Mouse (Mus musculus) megakaryocyte progenitor cell, adult 5-6 weeks (primary cell): ENCODE results near the gene Ksr2. TPM values are rescaled to one million over a fixed set of nuclear protein-coding genes. Genes with fewer than 3 reads are reported as not detected.

ENCODE experiments used
- ATAC-seq: replicated peaks from 2 replicates; pipeline ENCODE4 v1.8.0; 2016; ENCODE audit warnings: mild to moderate bottlenecking, moderate TSS enrichment, inconsistent platforms; ENCODE audit not compliant: poor library complexity
- total RNA-seq, 2 experiments: library from RNA; stranded (forward) in 1 of 2; stranded (reverse) in 1 of 2; fragments of 157-497, 149-512 nt in 1 of 2; fragments of 200-1000 nt in 1 of 2; gene quantifications; 2 replicates each; pipeline versions ENCODE4 v1.2.3 to v1.2.4; 2015 to 2017

The Ksr2 gene
- total RNA-seq, 2 experiments from 2014 or later: 0.17 to 0.25 TPM

- no peak for ATAC-seq
Observed at GRCm38 (mm10) chr5:117678371-117678770, 264.6 kb downstream of the Ksr2 start.

GRCm38 (mm10) chr5:117682226-117682625 lies 268.4 kb downstream of the Ksr2 start:
- no peak for ATAC-seq

- no peak for ATAC-seq
Observed at GRCm38 (mm10) chr5:117684491-117684890, 270.7 kb downstream of the Ksr2 start.

DNA sequence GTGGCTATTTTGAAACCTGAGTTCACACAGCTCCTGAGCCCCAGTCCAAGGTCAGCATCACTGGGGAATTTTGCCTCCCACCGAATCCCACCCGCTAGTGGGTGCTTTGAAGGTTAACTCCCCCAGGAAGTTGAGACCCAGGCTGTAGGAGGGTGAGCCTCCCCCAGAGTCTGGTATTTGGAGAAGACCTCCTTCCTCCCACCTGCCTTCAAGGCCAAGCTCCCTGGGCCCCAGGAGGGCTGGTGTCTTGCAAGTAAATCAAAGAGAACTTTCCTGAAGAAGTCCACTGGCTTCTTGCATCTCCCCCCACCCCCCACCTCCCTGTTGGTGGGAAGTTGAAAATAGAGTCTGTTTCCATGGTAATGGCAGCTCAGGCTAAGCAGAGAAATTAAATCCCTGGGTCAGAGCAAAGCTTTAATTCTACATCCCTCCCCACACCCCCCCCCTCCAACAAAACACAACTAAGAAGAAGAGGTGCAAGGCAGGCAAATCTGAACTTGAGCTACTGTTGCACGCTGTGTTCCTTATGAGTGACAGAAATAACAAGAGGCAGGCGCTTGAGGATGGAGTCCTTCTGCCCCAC lies 274.1 kb downstream of the Ksr2 start:
- no peak for ATAC-seq

DNA sequence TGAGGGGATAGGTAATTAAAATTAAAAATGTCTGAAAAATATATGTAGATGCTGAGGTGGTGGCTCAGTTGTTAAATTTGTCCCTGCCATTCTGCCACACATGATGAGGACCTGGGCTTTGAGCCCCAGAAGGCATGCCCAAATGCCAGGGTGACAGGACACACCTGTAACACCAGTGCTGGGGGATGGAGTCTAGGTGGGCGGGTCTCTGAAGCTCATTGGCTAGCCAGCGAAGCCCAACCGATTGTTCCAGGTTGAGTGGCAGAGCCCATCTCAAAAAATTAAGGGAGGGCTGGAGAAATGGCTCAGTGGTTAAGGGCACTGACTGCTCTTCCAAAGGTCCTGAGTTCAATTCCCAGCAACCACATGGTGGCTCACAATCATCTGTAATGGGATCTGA lies 274.9 kb downstream of the Ksr2 start:
- ATAC-seq: no peak

DNA sequence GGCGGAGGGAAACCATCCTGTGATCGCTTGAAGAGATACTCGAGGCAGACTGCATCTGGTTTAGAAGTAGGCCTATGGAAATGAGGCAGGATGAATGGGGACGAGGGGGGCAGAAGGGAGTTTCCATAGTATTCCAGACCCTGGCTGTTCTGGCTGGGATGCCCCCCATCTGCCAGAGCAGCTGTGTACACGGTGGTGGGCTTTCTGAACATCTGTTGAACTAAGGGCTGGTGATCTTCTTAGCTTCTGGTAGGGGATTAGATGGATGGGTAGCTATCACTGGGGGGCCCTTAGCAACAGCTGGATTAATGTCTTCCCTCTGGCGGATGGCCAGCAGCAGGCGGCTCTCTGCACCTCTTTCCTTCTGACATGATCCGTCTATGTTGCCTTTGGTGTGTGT lies 276.0 kb downstream of the Ksr2 start:
- ATAC-seq: no peak

GRCm38 (mm10) chr5:117691271-117691670 lies 277.5 kb downstream of the Ksr2 start:
- no peak for ATAC-seq

GRCm38 (mm10) chr5:117693557-117693956 lies 279.8 kb downstream of the Ksr2 start:
- ATAC-seq: no peak

DNA sequence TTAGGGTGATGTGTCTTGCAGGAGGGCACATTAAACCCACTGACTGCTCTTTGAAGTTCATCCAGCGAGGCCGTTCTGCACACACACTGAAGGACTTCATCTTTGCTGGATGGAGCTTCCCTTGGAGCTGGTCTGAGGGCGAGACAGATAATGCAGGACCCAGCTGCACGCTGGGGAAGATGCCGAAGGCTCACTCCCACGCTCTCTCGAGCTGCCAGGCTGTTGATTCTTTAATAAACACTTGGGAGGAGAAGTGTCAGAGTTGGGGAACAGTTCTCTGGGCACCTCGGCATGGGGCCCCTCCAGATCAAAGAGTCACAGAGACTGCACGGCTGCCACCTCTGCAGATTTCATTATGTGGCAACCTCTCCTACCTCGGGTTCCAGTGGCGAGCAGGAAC lies 280.8 kb downstream of the Ksr2 start:
- no peak for ATAC-seq

DNA sequence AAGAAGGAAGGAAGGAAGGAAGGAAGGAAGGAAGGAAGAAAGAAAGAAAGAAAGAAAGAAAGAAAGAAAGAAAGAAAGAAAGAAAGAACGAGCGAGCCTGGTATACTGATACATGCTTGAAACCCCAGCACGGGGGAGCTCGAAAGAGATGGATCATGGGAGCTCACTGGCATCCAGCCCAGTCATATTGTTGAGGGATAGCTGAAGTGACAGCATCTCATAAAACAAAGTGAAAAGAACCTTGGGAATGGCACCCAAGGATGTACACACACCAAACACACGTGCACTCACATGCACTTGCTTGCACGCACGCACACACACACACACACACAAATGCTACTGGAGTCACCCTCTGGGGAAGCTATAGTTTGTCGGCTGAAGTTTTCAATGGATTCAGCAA lies 282.6 kb downstream of the Ksr2 start:
- no peak for ATAC-seq

DNA sequence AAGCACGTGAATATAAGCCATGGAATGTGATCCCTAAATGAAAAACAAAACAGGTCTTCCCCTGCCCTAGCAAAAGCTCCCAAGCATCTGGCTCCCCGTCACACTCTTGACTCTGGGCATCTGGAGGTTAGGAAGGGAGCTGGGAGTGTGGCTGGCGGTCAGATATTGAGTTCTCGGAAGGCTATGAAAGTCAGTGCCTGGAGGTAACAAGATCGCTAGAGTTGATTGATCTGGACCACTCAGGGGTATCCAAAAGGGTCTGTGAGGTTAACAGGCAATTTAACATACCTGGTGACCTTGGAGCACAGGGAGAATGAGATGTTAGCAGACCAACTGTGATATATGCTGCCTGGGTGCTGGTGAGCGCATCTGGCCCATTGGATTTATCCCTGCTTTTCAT lies 283.8 kb downstream of the Ksr2 start:
- ATAC-seq: no peak

DNA sequence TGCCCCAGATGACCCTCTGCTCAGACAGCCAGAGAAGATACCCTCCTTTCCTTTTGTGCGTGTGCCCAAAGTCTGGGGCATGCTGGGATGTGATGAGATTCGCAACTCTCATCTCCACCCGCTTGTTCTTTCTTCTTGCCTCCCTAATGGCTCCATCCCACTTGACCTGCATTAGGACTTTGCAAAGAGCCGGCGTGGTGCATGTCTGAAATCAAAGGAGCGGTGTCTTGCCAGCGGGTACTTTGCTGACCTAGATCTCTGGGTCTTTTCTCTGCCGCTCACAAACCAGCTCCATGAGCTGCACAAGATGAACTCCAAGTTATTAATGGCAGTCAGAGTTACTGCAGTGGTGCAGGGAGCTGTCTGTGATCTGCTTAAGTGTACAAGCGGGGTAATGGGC lies 290.6 kb downstream of the Ksr2 start:
- ATAC-seq: no peak

DNA sequence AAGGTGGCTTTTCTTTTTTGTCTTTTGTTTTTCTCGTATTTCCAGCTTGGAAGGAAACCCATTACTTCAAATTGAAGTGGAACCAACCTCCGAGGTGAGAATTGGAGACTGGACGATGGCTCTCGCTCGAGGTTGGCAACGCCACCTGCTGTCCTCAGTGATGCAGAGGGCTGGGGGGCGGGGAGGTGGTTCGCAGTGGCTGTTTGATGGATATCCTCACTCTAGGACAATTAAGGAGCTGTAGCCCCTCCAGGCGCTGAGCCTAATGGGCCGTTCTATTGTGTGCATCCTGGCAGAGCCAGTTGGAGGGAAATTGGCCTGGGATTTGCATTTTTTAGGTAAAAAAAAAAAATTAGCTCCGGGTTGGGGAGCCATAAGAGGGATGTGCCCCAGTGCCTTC lies 292.8 kb downstream of the Ksr2 start:
- no peak for ATAC-seq

DNA sequence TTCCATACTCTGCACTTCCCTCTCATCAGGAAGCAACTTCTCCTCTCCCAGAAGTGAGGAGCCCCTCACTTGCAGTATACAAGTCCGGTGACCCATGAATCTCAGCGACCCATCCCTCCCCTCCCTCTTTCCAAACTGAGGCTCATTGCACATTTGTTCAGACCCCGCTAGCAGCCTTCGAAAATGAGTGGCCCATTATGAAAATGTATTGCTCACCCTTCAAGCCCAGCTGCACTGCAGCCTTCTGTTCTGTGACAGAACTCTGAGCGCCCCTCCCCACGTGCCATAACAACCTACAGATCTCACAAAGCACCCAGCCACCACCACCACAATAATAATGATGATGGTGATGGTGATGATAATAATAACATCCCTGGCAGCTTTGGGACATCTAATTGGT lies 295.5 kb downstream of the Ksr2 start:
- ATAC-seq: no peak

GRCm38 (mm10) chr5:117711636-117712035 lies 297.8 kb downstream of the Ksr2 start:
- ATAC-seq: no peak

DNA sequence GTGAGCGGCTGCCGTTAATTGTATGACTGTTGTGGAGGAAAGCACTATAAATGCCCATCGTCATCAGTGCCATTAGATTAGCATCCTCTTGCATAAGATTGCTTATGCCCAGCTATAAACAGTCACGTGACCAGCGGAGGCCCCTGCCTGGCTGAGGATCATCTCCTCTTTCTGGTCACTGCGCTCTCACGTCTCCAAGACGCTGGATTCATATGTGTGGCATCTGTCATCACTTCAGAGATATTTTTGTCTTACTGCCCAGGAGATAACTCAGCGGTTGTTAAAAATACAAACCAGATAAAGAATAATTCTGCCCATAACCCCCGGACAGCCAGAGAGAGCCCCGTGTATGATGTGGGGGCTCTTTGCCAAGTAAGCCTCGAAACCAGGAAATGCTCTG lies 298.4 kb downstream of the Ksr2 start:
- no peak for ATAC-seq

DNA sequence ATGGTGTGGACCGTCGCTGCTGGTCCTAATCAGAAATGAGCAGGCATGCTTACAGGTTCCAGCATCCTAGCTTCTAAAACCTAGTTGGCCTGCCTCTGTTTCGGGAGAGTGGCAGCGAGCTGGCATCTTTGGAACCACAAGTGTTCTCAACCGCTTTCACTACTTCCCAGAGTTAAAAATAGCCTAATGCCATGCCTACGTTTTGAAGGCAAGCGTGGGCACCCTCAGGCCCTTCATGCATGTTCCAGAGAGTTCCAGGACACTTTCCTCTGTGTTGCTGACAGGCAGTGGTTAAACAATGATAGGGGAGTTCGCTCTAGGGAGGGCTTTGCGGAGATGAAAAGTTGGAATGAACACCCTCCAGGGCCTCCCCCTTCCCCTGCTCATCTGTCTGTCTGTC lies 303.3 kb downstream of the Ksr2 start:
- ATAC-seq: no peak

GRCm38 (mm10) chr5:117723316-117723715 lies 309.5 kb downstream of the Ksr2 start:
- ATAC-seq: no peak

DNA sequence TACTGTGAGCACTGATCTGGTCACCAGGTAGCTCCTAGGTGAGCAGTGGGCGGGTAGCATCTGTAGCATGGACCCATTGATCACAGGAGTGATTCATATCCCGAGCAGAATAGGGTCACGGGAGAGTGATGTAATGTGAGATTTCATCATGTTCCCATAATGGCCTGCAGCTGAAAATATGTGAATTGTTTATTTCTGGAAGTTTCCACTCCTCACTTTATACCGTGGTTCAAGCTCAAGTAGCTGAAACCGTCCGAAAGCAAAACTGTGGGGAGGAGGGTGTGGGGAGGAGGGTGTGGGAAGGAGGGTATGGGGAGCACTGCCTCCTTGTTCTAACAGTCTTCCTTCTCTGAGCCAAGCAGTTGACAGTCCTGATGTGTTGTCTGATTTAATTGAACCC lies 312.7 kb downstream of the Ksr2 start:
- ATAC-seq: no peak

DNA sequence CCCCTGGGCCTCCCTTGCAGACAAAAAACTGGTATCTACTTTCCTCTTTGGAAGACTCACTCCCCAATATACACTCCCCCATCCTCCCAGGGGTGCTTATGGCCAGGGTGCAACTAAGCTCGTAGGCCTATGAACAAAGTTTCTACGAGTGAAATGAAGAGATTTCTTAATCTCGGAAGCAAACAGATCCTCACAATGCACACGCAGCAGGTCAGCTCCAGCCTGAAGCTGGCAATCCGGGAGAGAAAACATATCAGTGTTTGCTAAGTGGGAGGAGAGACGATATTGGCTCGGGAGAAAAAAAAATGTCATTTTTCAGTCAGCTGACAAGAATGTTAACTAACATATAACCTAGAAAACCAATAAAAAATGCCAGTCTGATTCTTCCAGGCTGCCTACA lies 313.3 kb downstream of the Ksr2 start:
- no peak for ATAC-seq

- ATAC-seq: no peak
Observed at GRCm38 (mm10) chr5:117731311-117731710, 317.5 kb downstream of the Ksr2 start.

DNA sequence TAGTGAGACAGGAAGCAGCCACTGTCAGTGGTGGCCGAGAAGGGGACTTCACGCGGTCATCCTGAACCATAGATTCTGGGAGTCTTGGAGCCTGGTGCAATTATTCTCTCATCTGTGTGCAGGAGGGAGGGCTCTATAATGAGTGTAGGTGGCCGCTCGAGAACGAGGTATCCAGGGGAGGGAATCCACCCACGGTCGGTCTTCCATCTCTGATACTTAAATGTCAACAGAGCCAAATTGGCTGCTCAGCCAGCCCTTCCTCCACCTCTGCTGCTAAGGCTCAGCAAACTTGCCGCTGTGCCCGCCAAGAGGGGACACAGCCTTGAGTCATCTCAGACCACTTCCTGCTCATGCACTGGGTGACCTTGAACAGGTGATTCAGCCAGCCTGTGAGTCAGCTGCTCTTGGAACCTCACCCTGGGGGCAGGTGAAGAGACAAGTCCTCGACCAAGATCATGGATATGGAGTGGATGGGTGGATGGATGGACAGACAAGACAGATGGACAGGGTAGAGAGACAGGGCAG lies 330.9 kb downstream of the Ksr2 start:
- no peak for ATAC-seq

- ATAC-seq: no peak
Observed at GRCm38 (mm10) chr5:117749353-117749752, 335.6 kb downstream of the Ksr2 start.
